Mouse (Mus musculus) liver, adult 2 months (tissue): ENCODE results near the gene Raver1. TPM values are rescaled to one million over a fixed set of nuclear protein-coding genes. Genes with fewer than 3 reads are reported as not detected.

Source experiments
- DNase-seq: peaks from one replicate; pipeline ENCODE4 v3.0.0-alpha.2; 2011; ENCODE audit warnings: low read depth, low spot score; ENCODE audit errors: extremely low read depth
- H3K27ac ChIP-seq: fragments of 200-500 bp; replicated peaks from 2 replicates; pipeline ENCODE4 v1.5.1; 2012; ENCODE audit warnings: low read depth, mild to moderate bottlenecking, control low read depth, inconsistent platforms, low read length; ENCODE audit not compliant: insufficient read depth
- H3K27me3 ChIP-seq: fragments of 200-500 bp; 2 replicates; pipeline ENCODE4 v1.6.1; 2012; ENCODE audit warnings: mild to moderate bottlenecking, moderate library complexity, low read length, inconsistent platforms; ENCODE audit not compliant: control insufficient read depth, insufficient read depth
- H3K36me3 ChIP-seq: fragments of 200-500 bp; 2 replicates; pipeline ENCODE4 v1.6.1; 2012; ENCODE audit warnings: low read length, inconsistent platforms; ENCODE audit not compliant: control insufficient read depth, insufficient read depth
- H3K4me1 ChIP-seq: fragments of 200-500 bp; 2 replicates; pipeline ENCODE4 v1.6.1; 2011; ENCODE audit warnings: low read length; ENCODE audit not compliant: control insufficient read depth, insufficient read depth
- H3K4me3 ChIP-seq: fragments of 200-500 bp; 2 replicates; pipeline ENCODE4 v1.5.1; 2011; ENCODE audit warnings: low read depth, mild to moderate bottlenecking, control low read depth, low read length, moderate library complexity; ENCODE audit not compliant: insufficient read depth
- H3K79me2 ChIP-seq: fragments of 200-500 bp; 2 replicates; pipeline ENCODE4 v1.6.1; 2012; ENCODE audit warnings: inconsistent platforms, mild to moderate bottlenecking, low read length, moderate library complexity; ENCODE audit not compliant: control insufficient read depth, insufficient read depth
- H3K9ac ChIP-seq: fragments of 200-500 bp; 2 replicates; pipeline ENCODE4 v1.6.1; 2012; ENCODE audit warnings: low read depth, mild to moderate bottlenecking, control low read depth, inconsistent platforms, low read length
- CTCF ChIP-seq: fragments of 200-500 bp; IDR thresholded peaks from 2 replicates; pipeline ENCODE4 v1.5.1; 2011; ENCODE audit warnings: low read depth, low read length, control low read depth
- POLR2A ChIP-seq: fragments of 200-500 bp; IDR thresholded peaks from 2 replicates; pipeline ENCODE4 v1.6.1; 2011; ENCODE audit warnings: low read length, control low read depth; ENCODE audit not compliant: insufficient read depth; ENCODE audit errors: extremely low read depth
- WGBS: fragments of 180-500 bp; shearing (Covaris S2); methylation state at CpG from one replicate; pipeline ENCODE4 v1.1.7; 2018; 5-methylcytosine and 5-hydroxymethylcytosine counted together
- polyA plus RNA-seq: library from polyadenylated mRNA; depleted of rRNA; stranded (reverse); fragments of >200 nt; gene quantifications from 2 replicates; pipeline ENCODE4 v1.2.3, GENCODE M21; 2012; rRNA removed
- total RNA-seq: library from RNA; depleted of rRNA; stranded (reverse); fragments of >200 nt; gene quantifications from 2 replicates; pipeline ENCODE4 v1.2.3, GENCODE M21; 2014; rRNA removed

Raver1 gene
- total RNA-seq, result 1.8 and 5.3 TPM in 2 replicates
- 19.6 and 22.1 TPM in 2 replicates for polyA plus RNA-seq

- Histone ChIP-seq H3K27ac (peak within 1 kb of the TSS; percentile 81), H3K4me1 (peaks cover 11% of the 10 kb centered on the region), H3K79me2 (peaks cover 34% of the 10 kb centered on the region), H3K27me3 (no peaks in the 10 kb centered on the region), H3K4me3 (peak within 1 kb of the TSS; percentile 88), H3K9ac (peak within 1 kb of the TSS; percentile 91), H3K36me3 (peaks cover 8% of the 10 kb centered on the region)
- peak; percentile 92 for DNase-seq
- TF ChIP-seq CTCF (no peak), POLR2A (peak; percentile 76)
- WGBS, result under 1% methylated on average over 54 of the region's 54 CpGs
Observed at GRCm38 (mm10) chr9:21091707-21092320, at the start of gene Raver1, which contains the start of gene Gm38431. Raver1 (minus strand) TSS chr9:21092008. Gm38431 (minus strand) TSS chr9:21091997.

DNA sequence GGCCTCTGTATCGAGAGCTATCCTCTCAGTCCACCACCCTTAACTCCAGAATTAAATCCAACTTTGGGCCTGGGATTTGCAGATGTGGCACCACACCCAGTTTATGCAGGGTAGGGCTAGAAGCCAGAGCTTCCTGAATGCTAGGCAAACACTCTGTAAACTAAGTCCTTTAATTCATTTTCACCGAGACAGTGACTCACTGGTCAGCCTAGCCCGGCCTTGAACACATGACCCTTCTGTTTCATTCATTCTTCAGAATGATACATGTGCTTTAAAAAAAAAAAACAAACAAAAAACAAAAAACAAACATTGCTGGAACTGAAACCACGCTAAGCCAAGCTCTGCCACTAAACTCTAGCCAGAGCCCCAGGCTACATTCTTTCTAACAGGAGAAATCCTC, 46.6 kb upstream of the Raver1 start:
- no peaks in the 10 kb centered on the region for H3K27me3 ChIP-seq
- TF ChIP-seq POLR2A (no peak), CTCF (no peak)
- H3K9ac ChIP-seq, result no peak overlapping the region
- H3K36me3 ChIP-seq, result peaks cover 12% of the 10 kb centered on the region
- no peaks in the 10 kb centered on the region for H3K4me1 ChIP-seq
- 61% methylated on average over 4 of the region's 4 CpGs for WGBS
- no peaks in the 10 kb centered on the region for H3K79me2 ChIP-seq
- H3K27ac ChIP-seq, result no peak overlapping the region
- no peak for DNase-seq
- no peak overlapping the region for H3K4me3 ChIP-seq

GRCm38 (mm10) chr9:21137229-21137628, 45.4 kb upstream of the Raver1 start:
- Histone ChIP-seq H3K27ac (no peak overlapping the region), H3K79me2 (no peaks in the 10 kb centered on the region), H3K36me3 (peaks cover 10% of the 10 kb centered on the region), H3K27me3 (no peaks in the 10 kb centered on the region), H3K4me3 (no peak overlapping the region), H3K9ac (no peak overlapping the region), H3K4me1 (no peaks in the 10 kb centered on the region)
- WGBS, result 57% methylated on average over 3 of the region's 3 CpGs
- DNase-seq, result peak; percentile 51
- peak; percentile 57 for TF ChIP-seq CTCF
- TF ChIP-seq POLR2A, result no peak

DNA sequence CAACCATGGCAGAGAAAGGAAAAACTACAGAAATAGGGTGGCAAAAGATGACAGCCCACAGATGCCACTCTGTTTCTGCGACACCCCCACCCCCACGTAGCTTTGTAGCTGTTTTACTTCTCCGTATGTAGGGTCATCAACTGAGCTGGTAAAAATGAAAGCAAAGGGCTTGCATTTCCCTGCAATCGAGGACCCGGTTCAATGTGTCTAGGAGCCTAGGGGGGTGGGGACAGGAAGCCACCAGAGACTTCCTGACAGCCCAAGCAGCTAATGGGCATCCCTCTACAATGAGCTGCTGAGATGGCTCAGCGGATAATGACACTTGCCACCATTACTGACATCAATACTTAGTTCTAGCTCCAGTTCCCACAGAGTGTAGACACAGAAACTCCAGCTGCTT, 44.6 kb upstream of the Raver1 start:
- Histone ChIP-seq H3K4me3 (no peak overlapping the region), H3K36me3 (peaks cover 5% of the 10 kb centered on the region), H3K4me1 (no peaks in the 10 kb centered on the region), H3K27ac (peak overlapping the region; percentile 33), H3K79me2 (no peaks in the 10 kb centered on the region), H3K9ac (no peak overlapping the region), H3K27me3 (no peaks in the 10 kb centered on the region)
- DNase-seq, result no peak
- TF ChIP-seq CTCF (no peak), POLR2A (no peak)
- WGBS, result 65% methylated on average over 6 of the region's 6 CpGs

- Histone ChIP-seq H3K79me2 (no peaks in the 10 kb centered on the region), H3K27ac (peak overlapping the region; percentile 33), H3K27me3 (no peaks in the 10 kb centered on the region), H3K9ac (no peak overlapping the region), H3K4me3 (no peak overlapping the region), H3K4me1 (no peaks in the 10 kb centered on the region), H3K36me3 (peaks cover 2% of the 10 kb centered on the region; the same call in 1 of the 2 replicates)
- no peak for TF ChIP-seq CTCF
- no peak for TF ChIP-seq POLR2A
- DNase-seq, result no peak
- 48% methylated on average over 1 of the region's 1 CpGs for WGBS
Observed at GRCm38 (mm10) chr9:21135941-21136381, 44.2 kb upstream of the Raver1 start.

- Histone ChIP-seq H3K4me3 (no peak overlapping the region), H3K9ac (no peak overlapping the region), H3K27ac (no peak overlapping the region), H3K4me1 (peaks cover 2% of the 10 kb centered on the region; the same call in 1 of the 2 replicates), H3K36me3 (peaks cover 2% of the 10 kb centered on the region; the same call in 1 of the 2 replicates), H3K79me2 (no peaks in the 10 kb centered on the region; the same call in 1 of the 2 replicates), H3K27me3 (no peaks in the 10 kb centered on the region)
- no peak for DNase-seq
- 80% methylated on average over 4 of the region's 4 CpGs for WGBS
- TF ChIP-seq CTCF (no peak), POLR2A (no peak)
Observed at GRCm38 (mm10) chr9:21135329-21135890, 43.6 kb upstream of the Raver1 start.
